Mouse (Mus musculus): Measurements from ENCODE around the gene Fbxo44. TPM values are rescaled to one million over a fixed set of nuclear protein-coding genes. Genes with fewer than 3 reads are reported as not detected.

The Fbxo44 gene
- total RNA-seq, 2 experiments from 2014 or later, result 6.3 to 9.1 TPM

- DNase-seq, result peak; percentile 54 to 61
These were observed 6.7 kb upstream of the Fbxo44 start for GRCm38 (mm10) chr4:148166986-148167385.

DNA sequence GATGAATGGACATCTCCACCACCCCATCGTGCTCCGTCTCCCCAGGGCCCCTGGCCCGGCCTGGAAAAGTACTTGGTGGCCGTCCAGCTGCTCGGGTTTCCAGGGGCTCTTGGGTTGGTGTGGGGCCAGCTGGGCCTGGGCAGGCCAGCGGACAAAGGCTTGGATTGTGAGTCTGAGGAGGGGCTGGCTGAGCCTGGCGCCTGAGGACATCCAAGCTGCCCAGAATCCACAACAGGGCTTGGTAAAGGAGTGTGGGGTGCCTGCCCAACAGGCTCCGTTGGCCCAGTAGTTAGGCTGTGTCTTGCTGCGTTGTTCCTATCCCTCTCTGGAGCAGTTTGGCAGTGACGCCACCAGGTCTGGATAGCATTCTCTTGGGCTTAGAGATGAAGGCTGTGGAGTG lies 6.1 kb upstream of the Fbxo44 start:
- no peak for DNase-seq
- intact Hi-C loops (cut with DNase I), result loop anchor here (2.0 to 10.0 kb wide), 2 partner anchors 28 to 212 kb away; no protein-coding TSS in a partner anchor

More at GRCm38 (mm10) chr4:148166986-148167385, 6.7 kb upstream of the Fbxo44 start:
- intact Hi-C loops (cut with DNase I), result loop anchor here (1.0 to 10.0 kb wide), 3 partner anchors 28 to 212 kb away; no protein-coding TSS in a partner anchor

DNA sequence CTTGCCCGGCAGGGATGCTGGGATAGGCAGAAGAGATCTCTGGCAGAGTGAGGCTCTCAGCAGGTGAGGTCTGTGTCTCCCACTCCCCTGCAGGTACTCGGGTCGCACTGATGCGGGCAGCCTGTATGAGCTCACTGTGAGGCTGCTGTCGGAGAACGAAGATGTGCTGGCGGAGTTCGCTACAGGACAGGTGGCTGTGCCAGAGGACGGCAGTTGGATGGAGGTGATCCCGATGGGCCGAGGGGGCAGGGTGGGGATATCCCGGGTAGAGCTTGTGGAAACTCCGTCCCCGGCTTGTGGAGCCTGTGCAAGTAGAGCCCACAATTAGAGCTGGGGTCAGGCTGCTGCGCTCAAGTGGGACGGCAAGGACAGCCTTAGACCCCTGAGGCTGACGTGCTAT lies 5.3 kb upstream of the Fbxo44 start:
- intact Hi-C loops (cut with DNase I), result loop anchor here (10.0 kb wide), 1 partner anchor 211 kb away; no protein-coding TSS in a partner anchor
- no peak for DNase-seq

GRCm38 (mm10) chr4:148164461-148164860 lies 4.2 kb upstream of the Fbxo44 start:
- intact Hi-C loops (cut with DNase I), result loop anchor here (10.0 kb wide), 1 partner anchor 210 kb away; no protein-coding TSS in a partner anchor
- DNase-seq, result no peak

DNA sequence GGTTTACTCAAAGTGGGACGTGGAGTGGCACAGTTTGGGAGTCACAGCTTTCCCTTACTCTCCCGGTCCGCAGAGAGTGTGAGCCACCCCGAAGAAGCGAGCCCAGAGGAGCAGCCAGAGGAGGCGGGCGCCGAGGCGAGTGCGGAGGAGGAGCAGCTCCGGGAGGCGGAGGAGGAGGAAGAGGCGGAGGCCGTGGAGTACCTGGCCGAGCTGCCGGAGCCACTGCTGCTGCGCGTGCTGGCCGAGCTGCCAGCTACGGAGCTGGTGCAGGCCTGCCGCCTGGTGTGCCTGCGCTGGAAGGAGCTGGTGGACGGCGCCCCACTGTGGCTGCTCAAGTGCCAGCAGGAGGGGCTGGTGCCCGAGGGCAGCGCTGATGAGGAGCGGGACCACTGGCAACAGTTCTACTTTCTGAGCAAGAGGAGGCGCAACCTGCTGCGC lies 3.7 kb upstream of the Fbxo44 start:
- DNase-seq, result peak; percentile 49 to 65
- intact Hi-C loops (cut with DNase I), result loop anchor here (10.0 kb wide), 1 partner anchor 209 kb away; no protein-coding TSS in a partner anchor

DNA sequence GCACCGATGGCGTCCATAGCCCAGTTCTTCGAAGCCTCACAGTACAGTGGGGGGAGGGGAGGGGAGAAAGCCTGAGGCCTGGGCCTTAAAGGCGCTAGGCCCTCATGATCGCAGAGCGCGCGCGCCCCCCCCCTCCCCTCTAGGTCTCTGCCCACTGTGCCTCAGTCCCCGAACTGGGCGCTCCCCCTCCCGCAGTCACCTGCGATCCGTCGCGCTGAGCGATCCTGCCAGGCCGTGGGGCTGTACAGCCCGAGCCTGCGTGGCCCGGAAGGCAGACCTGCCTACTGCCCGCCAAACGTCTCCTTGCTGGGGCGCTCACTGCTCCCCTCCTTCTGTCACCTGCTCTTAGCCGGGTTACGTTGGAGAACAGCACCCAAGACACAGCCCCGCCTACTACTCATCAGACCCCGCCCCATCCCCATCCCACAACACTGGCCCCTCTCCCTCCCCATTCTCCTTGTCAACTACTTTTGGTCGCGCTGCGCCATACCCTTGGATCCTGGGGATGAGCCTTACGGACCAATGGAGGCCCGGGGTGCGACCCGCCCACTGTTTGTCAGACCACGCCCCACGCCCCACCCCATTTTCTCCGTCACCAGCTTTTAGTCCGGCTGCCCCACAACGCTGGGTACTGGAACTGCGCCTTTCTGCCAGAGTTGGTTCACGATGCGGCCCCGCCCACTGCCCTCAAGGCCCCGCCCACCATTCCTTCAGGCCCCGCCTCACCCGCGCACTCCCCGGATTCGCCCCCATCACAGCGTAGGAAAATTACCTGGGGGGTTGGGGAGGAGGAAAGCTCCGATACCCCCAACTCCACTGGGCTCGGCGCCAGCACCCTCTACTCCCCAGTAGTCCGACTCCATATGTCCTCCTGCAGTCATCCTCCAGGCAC lies 492 bp downstream of the Fbxo44 start:
- DNase-seq, result peak; percentile 82 to 85
- intact Hi-C loops (cut with DNase I), result loop anchor here (10.0 kb wide), 1 partner anchor 205 kb away; no protein-coding TSS in a partner anchor

DNA sequence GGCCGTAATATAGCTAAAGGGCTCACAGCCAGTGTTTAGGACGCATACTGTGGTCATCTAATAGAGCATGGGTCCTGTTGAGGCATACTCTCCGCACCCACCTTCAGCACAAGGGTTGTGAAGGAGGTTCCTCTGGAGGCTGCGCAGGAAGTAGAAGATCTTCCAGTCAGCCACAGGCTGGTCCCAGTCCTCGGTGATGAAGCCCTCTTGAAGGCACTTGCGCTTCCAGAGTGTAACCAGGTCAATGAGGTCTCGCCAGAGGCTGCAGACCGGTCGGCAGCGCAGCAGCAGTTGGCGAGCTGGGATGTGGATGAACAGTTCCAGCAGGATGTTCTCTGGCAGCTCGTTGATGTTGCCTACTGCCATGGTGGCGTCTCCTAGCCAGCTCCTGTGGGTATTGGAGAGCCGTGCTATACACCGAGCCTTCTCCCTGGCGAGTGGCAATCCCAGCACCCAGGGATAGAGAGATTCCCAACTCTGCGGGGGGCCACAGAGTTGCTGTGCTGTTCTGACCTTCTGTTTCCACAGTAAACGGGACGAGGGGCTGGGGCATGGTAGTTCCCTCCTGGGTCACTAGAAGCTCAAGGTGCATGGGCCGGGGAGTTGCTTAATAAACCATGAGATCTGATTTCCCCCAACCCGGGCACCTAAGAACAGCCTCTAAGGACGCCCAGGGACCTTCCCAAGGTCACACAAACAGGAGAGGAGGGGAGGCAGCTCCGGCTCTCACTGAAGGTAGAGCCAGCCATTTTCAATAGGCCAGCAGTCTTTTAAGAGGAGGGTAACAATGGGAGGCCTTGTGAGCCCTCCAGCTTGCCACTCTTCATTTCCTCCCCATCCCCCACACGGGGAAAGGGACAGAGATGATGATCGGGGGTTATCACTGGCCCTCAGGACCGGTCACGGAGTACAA lies 1.6 kb downstream of the Fbxo44 start:
- intact Hi-C loops (cut with DNase I), result no loop called here
- DNase-seq, result no peak

DNA sequence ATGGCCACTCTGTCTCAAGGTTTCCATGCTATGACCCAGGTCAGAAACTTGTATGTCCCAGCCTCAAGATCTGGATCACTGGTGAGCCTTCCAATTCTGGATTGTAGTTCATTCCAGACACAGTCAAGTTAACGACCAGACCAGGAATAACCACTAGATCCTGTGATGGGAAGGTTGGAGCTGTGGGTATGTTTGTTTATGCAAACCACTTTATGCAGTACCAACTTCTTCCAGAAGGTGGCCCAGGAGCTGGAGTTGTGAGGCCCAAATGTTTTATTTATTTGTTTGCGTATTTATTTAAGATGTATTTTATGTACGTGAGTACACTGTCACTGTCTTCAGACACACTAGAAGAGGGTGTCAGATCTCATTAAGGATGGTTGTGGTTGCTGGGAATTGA lies 5.3 kb downstream of the Fbxo44 start:
- no peak for DNase-seq
- intact Hi-C loops (cut with DNase I), result no loop called here

DNA sequence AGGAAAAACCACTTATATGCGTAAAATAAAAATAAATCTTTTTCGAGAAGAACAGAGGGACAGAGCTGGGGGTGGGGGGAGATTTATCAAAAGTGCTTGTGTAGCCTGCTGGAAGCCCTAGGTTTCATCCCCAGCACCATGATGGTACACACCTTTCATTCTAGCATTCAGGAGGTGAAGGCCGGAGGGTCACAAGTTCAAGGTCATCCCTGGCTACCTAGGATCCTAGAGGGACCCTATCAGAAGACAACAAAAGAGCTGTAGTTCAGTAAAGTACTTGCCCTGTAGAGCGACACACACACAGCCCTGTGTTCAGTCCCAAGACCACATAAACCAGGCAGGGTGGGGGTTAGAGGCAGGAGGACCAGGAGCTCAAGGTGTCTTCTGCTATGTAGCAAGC lies 6.3 kb downstream of the Fbxo44 start:
- DNase-seq, result no peak
- intact Hi-C loops (cut with DNase I), result no loop called here

DNA sequence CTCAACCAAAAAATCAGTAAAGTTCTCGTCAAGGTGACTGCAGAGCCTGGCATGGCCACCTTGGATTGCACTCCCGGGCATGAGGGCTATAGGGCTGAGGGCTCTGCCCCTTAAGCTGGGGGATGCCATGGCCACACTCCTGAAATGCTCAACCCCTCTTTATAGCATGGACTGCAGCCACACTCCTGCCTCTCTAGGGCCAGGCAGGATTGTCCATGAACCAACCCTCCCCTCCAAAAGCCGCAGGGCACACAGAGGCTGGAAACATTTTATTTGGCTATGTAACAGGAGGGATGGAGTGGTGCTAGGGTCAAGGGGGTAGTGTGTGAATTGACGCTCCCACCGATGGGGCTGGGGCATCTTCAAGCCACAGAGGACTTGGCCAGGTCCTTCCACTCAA lies 7.7 kb downstream of the Fbxo44 start:
- intact Hi-C loops (cut with DNase I), result loop anchor here (2.0 kb wide), 1 partner anchor 14 kb away; no protein-coding TSS in a partner anchor
- DNase-seq, result no peak

GRCm38 (mm10) chr4:148151267-148152168 lies 8.8 kb downstream of the Fbxo44 start, which contains the start of gene Fbxo6:
TSS of gene Fbxo6 (minus strand) at chr4:148152140.
- DNase-seq, result peak; percentile 84 to 87
- intact Hi-C loops (cut with DNase I), result loop anchor here (2.0 kb wide), 1 partner anchor 13 kb away; no protein-coding TSS in a partner anchor

DNA sequence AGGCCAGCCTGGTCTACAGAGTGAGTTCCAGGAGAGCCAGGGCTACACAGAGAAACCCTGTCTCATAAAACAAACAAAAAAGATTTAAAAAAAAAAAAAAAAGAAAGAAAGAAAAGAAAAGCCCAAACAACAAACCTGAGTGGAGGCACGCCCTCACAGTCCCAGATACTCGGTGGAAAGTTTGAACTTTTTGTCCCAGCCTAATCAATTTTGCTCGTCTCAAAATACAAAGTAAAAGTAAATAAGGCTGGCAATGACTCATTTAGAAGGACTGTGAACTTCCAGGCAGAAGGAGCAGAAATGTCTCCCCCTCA lies 9.4 kb downstream of the Fbxo44 start:
- intact Hi-C loops (cut with DNase I), result no loop called here

DNA sequence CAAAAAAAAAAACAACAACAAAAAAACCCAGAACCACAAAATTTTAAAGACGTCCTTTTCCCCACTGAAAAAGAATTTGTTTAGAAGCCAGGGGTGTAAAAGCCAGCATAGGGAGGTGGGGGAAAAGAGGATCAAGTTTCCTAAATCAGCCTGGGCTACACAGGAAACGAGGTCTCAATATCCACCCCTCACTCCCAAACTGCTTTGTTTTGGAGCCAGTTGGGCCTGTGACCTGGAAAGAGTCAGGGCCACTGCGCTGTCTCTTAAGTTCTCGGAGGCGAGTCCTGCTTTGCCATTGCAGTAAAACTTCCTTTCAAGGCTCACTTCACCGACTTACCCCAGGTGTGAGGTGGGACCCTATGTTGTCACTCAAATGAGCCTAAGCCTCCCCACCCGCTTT lies 10.0 kb downstream of the Fbxo44 start:
- no peak for DNase-seq
- intact Hi-C loops (cut with DNase I), result no loop called here

More for the DNA sequence above, 9.4 kb downstream of the Fbxo44 start:
- no peak for DNase-seq

DNA sequence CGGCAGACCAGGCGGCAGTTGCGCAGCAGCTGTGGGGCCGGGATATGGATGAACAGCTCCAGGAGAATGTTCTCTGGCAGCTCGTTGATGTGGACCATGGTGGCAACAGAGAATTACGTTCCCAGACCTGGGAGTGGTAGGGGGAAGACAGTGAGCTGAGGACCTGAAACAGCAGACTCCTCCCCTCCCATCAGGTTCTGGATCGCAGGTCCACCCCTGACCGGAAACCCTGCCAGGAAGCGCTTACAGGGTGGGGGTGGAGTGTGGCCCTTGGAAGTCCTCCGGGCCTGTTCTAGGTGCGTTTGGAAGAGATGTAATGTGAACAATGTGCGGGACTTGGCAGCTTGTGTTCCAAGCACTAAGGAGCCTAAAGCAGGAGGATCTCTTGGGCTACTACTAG lies 10.7 kb downstream of the Fbxo44 start:
- intact Hi-C loops (cut with DNase I), result no loop called here
- no peak for DNase-seq

DNA sequence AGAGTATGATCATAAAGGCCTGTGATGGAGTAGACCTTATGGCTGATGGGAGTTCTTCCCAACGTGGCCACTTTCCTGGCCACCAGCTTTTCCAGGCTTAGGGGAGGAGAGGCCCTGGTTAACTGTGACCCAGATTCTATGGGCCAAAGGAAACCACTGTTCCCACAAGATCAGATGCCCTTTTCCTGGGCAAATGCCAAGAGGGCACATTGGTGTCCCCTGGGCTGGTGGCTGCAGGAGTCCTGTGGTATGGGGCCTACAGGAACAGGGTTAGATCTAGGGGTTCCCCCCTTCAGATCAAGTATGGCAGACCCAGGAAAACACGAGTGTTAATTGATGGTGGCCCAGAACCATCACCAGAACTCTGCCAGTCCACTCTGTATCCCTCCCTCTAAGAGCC lies 12.6 kb downstream of the Fbxo44 start:
- intact Hi-C loops (cut with DNase I), result no loop called here
- DNase-seq, result no peak

DNA sequence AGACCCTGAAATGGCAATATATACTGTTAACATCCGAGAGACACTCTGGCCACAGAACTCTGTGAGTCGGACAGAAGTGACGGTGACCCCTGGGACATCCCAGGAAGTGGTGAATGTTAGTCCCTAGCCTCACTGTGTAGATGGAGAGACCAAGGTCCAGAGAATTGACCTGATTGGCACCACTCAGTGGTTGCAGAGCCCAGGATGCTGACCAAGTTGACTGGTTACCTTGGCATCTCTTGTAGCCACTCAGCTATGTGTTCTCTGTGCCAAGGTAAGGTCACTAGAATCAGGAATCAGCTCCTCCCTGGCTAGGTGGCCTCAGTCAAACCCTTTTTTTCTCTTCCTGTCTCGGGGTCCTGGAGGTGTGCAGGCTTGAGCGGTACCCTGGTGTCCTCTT lies 16.6 kb downstream of the Fbxo44 start:
- DNase-seq, result no peak
- intact Hi-C loops (cut with DNase I), result no loop called here

DNA sequence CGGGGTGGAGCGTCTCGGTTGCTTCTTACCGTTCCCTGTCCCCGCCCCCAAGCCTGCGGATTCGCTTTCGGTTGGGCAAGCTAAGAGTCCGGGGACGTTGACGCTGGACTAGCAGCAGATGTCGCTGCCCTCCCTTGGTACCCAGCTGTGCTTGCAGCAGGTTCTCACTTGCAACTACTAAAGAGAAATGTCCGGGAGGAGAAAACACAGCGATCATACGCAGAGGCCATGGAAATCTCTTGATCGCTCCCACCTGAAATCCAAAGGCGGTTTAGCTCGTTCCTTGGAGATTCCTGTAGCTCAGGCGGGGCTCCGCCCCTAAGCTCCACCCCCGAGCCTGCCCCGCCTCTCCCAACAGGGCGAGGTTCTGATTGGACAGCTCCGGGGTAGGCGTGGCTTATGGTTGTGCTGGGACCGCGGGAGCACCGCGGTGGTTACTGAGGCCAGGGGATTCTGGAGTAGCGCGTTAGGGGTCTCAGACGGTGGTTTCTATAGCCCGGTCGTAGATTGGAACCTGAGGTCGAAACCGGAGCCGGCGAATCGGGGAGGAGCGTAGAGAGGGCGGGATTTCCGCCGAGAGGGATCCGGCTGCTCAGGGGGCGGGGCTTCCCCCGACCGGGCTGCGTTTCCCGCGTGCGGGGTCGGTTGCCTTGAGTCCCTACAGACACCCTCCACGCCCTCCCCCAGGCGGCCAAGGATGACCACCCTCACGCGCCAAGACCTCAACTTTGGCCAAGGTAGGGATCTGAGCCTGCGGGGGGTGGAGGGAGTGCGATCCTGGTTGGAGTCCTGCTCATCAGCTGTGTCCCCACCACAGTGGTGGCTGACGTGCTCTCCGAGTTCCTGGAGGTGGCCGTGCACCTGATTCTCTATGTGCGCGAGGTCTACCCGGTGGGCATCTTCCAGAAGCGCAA lies 19.9 kb downstream of the Fbxo44 start:
- peak; percentile 90 to 95 for DNase-seq
- intact Hi-C loops (cut with DNase I), result no loop called here

DNA sequence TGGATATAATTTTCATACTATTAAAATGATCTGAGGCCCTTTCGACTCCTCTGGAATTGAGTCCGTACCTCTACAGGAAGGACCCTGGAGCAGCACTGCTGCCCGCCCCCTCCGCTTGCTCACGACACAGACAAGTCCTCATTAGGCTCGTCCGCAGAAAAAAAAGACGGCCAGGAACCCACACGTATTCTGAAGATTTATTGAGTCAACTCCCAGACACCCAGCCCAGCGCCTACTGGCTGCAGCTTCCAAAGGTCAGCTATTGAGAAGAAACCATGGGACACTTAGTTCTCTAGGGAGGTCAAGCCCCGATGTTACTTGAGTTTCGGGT lies 20.6 kb downstream of the Fbxo44 start:
- no peak for DNase-seq
- intact Hi-C loops (cut with DNase I), result loop anchor here (2.0 kb wide), 2 partner anchors 13 to 27 kb away; partner anchors contain the start of gene Fbxo6

GRCm38 (mm10) chr4:148137503-148137902 lies 22.8 kb downstream of the Fbxo44 start:
- DNase-seq, result no peak
- intact Hi-C loops (cut with DNase I), result no loop called here
